Mouse (Mus musculus) ES-E14 (cell line): ENCODE results near the gene Gpsm3.
A peak's percentile ranks its signal among the peaks of the same experiment; 100 is the strongest.

Experiments used
- CHD2 ChIP-seq: IDR thresholded peaks from 2 replicates; pipeline ENCODE4 v1.6.1; 2014; ENCODE audit warnings: mild to moderate bottlenecking, low read depth, low read length, inconsistent platforms
- HCFC1 ChIP-seq: IDR thresholded peaks from 2 replicates; pipeline ENCODE4 v1.6.1; 2012; ENCODE audit warnings: low read length, inconsistent platforms, borderline replicate concordance; ENCODE audit not compliant: insufficient read depth
- MAFK ChIP-seq: IDR thresholded peaks from 2 replicates; pipeline ENCODE4 v1.6.1; 2014; ENCODE audit warnings: mild to moderate bottlenecking, low read depth, low read length, inconsistent platforms; ENCODE audit not compliant: insufficient read depth
- ZC3H11A ChIP-seq: IDR thresholded peaks from 2 replicates; pipeline ENCODE4 v1.6.1; 2012; ENCODE audit warnings: low read depth, mild to moderate bottlenecking, inconsistent platforms, low read length, borderline replicate concordance
- ZNF384 ChIP-seq: IDR thresholded peaks from 2 replicates; pipeline ENCODE4 v1.6.1; 2012; ENCODE audit warnings: low read depth, low read length, inconsistent platforms

- TF ChIP-seq ZNF384 (peak; percentile 95), CHD2 (peak; percentile 99), ZC3H11A (no peak), MAFK (no peak), HCFC1 (0 out of 2 replicates have a peak, but pooled peaks have one; percentile 35)
These were observed 13.9 kb downstream of the Gpsm3 start, which contains the start of gene Rnf5 for GRCm38 (mm10) chr17:34603375-34604060.
